Mouse (Mus musculus): ENCODE data around the gene Pde9a.

The Pde9a gene

GRCm38 (mm10) chr17:31462506-31462905 is 76.5 kb downstream of the Pde9a start:
- no peak for DNase-seq (ENCODE audit: low read depth, low spot score)

- no peak for DNase-seq (ENCODE audit: low read depth, low spot score)
Observed at GRCm38 (mm10) chr17:31466854-31467253, 80.8 kb downstream of the Pde9a start.

GRCm38 (mm10) chr17:31468496-31468895 is 82.5 kb downstream of the Pde9a start:
- DNase-seq (ENCODE audit: low read depth, low spot score), result no peak

- no peak for DNase-seq (ENCODE audit: low read depth, low spot score)
Observed at GRCm38 (mm10) chr17:31470766-31471418, 84.9 kb downstream of the Pde9a start.

GRCm38 (mm10) chr17:31474388-31474787 is 88.4 kb downstream of the Pde9a start:
- DNase-seq (ENCODE audit: low read depth, low spot score), result no peak

GRCm38 (mm10) chr17:31478606-31479005 is 92.6 kb downstream of the Pde9a start:
- DNase-seq (ENCODE audit: low read depth, low spot score), result no peak

GRCm38 (mm10) chr17:31479108-31479844 is 93.3 kb downstream of the Pde9a start:
- DNase-seq (ENCODE audit: low read depth, low spot score), result no peak

GRCm38 (mm10) chr17:31486616-31487198 is 100.7 kb downstream of the Pde9a start:
- DNase-seq (ENCODE audit: low read depth, low spot score), result no peak

GRCm38 (mm10) chr17:31487433-31488060 is 101.5 kb downstream of the Pde9a start:
- DNase-seq (ENCODE audit: low read depth, low spot score), result no peak

GRCm38 (mm10) chr17:31491355-31491754 is 105.3 kb downstream of the Pde9a start:
- DNase-seq (ENCODE audit: low read depth, low spot score), result no peak

GRCm38 (mm10) chr17:31492416-31492815 is 106.4 kb downstream of the Pde9a start:
- peak; percentile 68 for DNase-seq (ENCODE audit: low read depth, low spot score)

- DNase-seq (ENCODE audit: low read depth, low spot score), result no peak
Observed at GRCm38 (mm10) chr17:31494989-31495388, 109.0 kb downstream of the Pde9a start.

GRCm38 (mm10) chr17:31497726-31498125 is 111.7 kb downstream of the Pde9a start:
- DNase-seq (ENCODE audit: low read depth, low spot score), result no peak

GRCm38 (mm10) chr17:31499725-31500124 is 113.7 kb downstream of the Pde9a start:
- DNase-seq (ENCODE audit: low read depth, low spot score), result no peak

- DNase-seq (ENCODE audit: low read depth, low spot score), result no peak
Observed at GRCm38 (mm10) chr17:31500416-31500815, 114.4 kb downstream of the Pde9a start.

- no peak for DNase-seq (ENCODE audit: low read depth, low spot score)
Observed at GRCm38 (mm10) chr17:31500908-31501307, 114.9 kb downstream of the Pde9a start.

- DNase-seq (ENCODE audit: low read depth, low spot score), result no peak
Observed at GRCm38 (mm10) chr17:31502261-31502927, 116.4 kb downstream of the Pde9a start.

GRCm38 (mm10) chr17:31503337-31503736 is 117.3 kb downstream of the Pde9a start:
- no peak for DNase-seq (ENCODE audit: low read depth, low spot score)

- no peak for DNase-seq (ENCODE audit: low read depth, low spot score)
Observed at GRCm38 (mm10) chr17:31503936-31504335, 117.9 kb downstream of the Pde9a start.

GRCm38 (mm10) chr17:31505013-31505412 is 119.0 kb downstream of the Pde9a start:
- no peak for DNase-seq (ENCODE audit: low read depth, low spot score)

GRCm38 (mm10) chr17:31506282-31506681 is 120.3 kb downstream of the Pde9a start:
- no peak for DNase-seq (ENCODE audit: low read depth, low spot score)

GRCm38 (mm10) chr17:31510944-31511343 is 124.9 kb downstream of the Pde9a start:
- DNase-seq (ENCODE audit: low read depth, low spot score), result no peak

All from skeletal muscle tissue, adult 2 months (tissue).